Mouse (Mus musculus) kidney, postnatal 0 days (tissue): ENCODE results near the gene Kbtbd12. TPM values are rescaled to one million over a fixed set of nuclear protein-coding genes. Genes with fewer than 3 reads are reported as not detected.
A peak's percentile ranks its signal among the peaks of the same experiment; 100 is the strongest.

Experiments used
- ATAC-seq: fragments of 200-750 bp; cut with Nextera tagmentation; replicated peaks from 2 replicates; pipeline ENCODE4 v1.8.0; 2017; ENCODE audit warnings: low read depth, moderate number of reproducible peaks, moderate TSS enrichment, moderate library complexity; ENCODE audit not compliant: low FRiP score
- DNase-seq: peaks from one replicate; pipeline ENCODE4 v3.0.0-alpha.2; 2016; ENCODE audit warnings: low spot score
- H3K27ac ChIP-seq: fragments of 300-500 bp; sonication (generic); 2 replicates; pipeline ENCODE4 v1.5.1; 2014; ENCODE audit warnings: mild to moderate bottlenecking
- H3K27me3 ChIP-seq: fragments of 300-500 bp; sonication (generic); 2 replicates; pipeline ENCODE4 v1.6.1; 2014; ENCODE audit warnings: low read length, mixed read lengths; ENCODE audit not compliant: insufficient read depth
- H3K36me3 ChIP-seq: fragments of 300-500 bp; sonication (generic); 2 replicates; pipeline ENCODE4 v1.6.1; 2014; ENCODE audit warnings: low read length, mixed read lengths; ENCODE audit not compliant: insufficient read depth
- H3K4me1 ChIP-seq: fragments of 300-500 bp; sonication (generic); replicated peaks from 2 replicates; pipeline ENCODE4 v1.6.1; 2014; ENCODE audit warnings: antibody characterized with exemption, low read length, mixed read lengths; ENCODE audit not compliant: insufficient read depth
- H3K4me2 ChIP-seq: fragments of 300-500 bp; sonication (generic); 2 replicates; pipeline ENCODE4 v1.6.1; 2014; ENCODE audit warnings: mild to moderate bottlenecking, low read length, moderate library complexity, mixed read lengths
- H3K4me3 ChIP-seq: fragments of 300-500 bp; sonication (generic); replicated peaks from 2 replicates; pipeline ENCODE4 v1.5.1; 2014; ENCODE audit warnings: low read depth, low read length
- H3K9ac ChIP-seq: fragments of 300-500 bp; sonication (generic); 2 replicates; pipeline ENCODE4 v1.6.1; 2014; ENCODE audit warnings: low read depth, low read length
- H3K9me3 ChIP-seq: fragments of 300-500 bp; sonication (generic); replicated peaks from 2 replicates; pipeline ENCODE4 v1.6.1; 2016; ENCODE audit warnings: low read length, inconsistent platforms, mixed read lengths
- CTCF ChIP-seq: IDR thresholded peaks from 2 replicates; pipeline ENCODE4 v1.5.1; 2016; ENCODE audit warnings: antibody characterized with exemption, low read depth, mild to moderate bottlenecking, moderate library complexity
- WGBS: fragments of 180-500 bp; shearing (Covaris S2); extraction: QIAGEN DNeasy Blood & Tissue Kit; methylation state at CpG from one replicate; pipeline ENCODE4 v1.1.7; 2014; 5-methylcytosine and 5-hydroxymethylcytosine counted together
- polyA plus RNA-seq: library from polyadenylated mRNA; unstranded; fragments of >200 nt; fragmentation: Nextera tagmentation; extraction: Ambion mirVana; gene quantifications from 2 replicates; pipeline ENCODE4 v1.2.1, GENCODE M21; 2015

Kbtbd12 gene
- polyA plus RNA-seq, 1 experiment from 2014 or later = not detected

DNA sequence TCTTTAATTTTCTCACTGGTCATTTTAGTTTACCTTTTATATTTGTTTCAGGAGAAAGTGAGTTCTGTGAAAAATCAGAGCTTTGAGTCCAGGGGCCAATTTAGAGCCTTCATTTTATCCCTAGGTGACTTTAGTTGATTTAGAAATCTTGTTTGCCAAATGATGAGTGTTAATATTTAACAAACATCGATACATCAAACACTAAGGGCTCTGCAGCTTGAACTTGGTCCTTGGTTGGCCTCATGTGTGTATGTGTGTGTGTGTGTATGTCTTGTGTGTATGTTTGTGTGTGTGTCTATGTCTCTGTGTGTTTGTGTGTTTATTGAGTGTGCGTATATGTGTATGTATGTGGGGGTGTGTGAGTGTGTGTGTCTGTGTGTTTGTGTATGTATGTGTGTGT lies 7.9 kb downstream of the Kbtbd12 start:
- Histone ChIP-seq H3K4me3 (no peak overlapping the region), H3K36me3 (no peaks in the 10 kb centered on the region), H3K9me3 (no peaks in the 10 kb centered on the region), H3K27me3 (peaks cover 3% of the 10 kb centered on the region; the same call in 1 of the 2 replicates), H3K4me2 (no peak overlapping the region), H3K9ac (no peak overlapping the region), H3K4me1 (peaks cover 5% of the 10 kb centered on the region; the same call in 1 of the 2 replicates), H3K27ac (no peak overlapping the region)
- no peak for TF ChIP-seq CTCF
- ATAC-seq = no peak
- no peak for DNase-seq
- 79% methylated on average over 2 of the region's 2 CpGs for WGBS

- WGBS = 1% methylated on average over 51 of the region's 51 CpGs
- Histone ChIP-seq H3K4me3 (peak overlapping the region; percentile 39), H3K9ac (peak overlapping the region; percentile 59; the same call in 1 of the 2 replicates), H3K9me3 (no peaks in the 10 kb centered on the region), H3K27ac (peak overlapping the region; percentile 19; the same call in 1 of the 2 replicates), H3K4me1 (peaks cover 5% of the 10 kb centered on the region; the same call in 1 of the 2 replicates), H3K27me3 (peaks cover 3% of the 10 kb centered on the region; the same call in 1 of the 2 replicates), H3K36me3 (no peaks in the 10 kb centered on the region), H3K4me2 (peak overlapping the region; percentile 97)
- no peak for TF ChIP-seq CTCF
- DNase-seq (peak; percentile 51), ATAC-seq (peak; percentile 59; the same call in 1 of the 2 replicates)
Measured at GRCm38 (mm10) chr6:88627317-88627811, 10.4 kb downstream of the Kbtbd12 start.

GRCm38 (mm10) chr6:88626912-88627311 lies 10.8 kb downstream of the Kbtbd12 start:
- TF ChIP-seq CTCF = no peak
- Histone ChIP-seq H3K4me1 (peaks cover 5% of the 10 kb centered on the region; the same call in 1 of the 2 replicates), H3K36me3 (no peaks in the 10 kb centered on the region), H3K9ac (peak overlapping the region; percentile 59; the same call in 1 of the 2 replicates), H3K9me3 (no peaks in the 10 kb centered on the region), H3K27ac (peak overlapping the region; percentile 19; the same call in 1 of the 2 replicates), H3K27me3 (peaks cover 3% of the 10 kb centered on the region; the same call in 1 of the 2 replicates), H3K4me3 (peak overlapping the region; percentile 39), H3K4me2 (peak overlapping the region; percentile 97)
- ATAC-seq = no peak
- 8% methylated on average over 11 of the region's 11 CpGs for WGBS
- DNase-seq = no peak

GRCm38 (mm10) chr6:88626462-88626861 lies 11.3 kb downstream of the Kbtbd12 start:
- Histone ChIP-seq H3K4me2 (no peak overlapping the region; the same call in 1 of the 2 replicates), H3K27ac (no peak overlapping the region), H3K27me3 (peaks cover 3% of the 10 kb centered on the region; the same call in 1 of the 2 replicates), H3K4me3 (no peak overlapping the region), H3K4me1 (peaks cover 5% of the 10 kb centered on the region; the same call in 1 of the 2 replicates), H3K9me3 (no peaks in the 10 kb centered on the region), H3K36me3 (no peaks in the 10 kb centered on the region), H3K9ac (no peak overlapping the region)
- no peak for TF ChIP-seq CTCF
- DNase-seq (peak; percentile 10), ATAC-seq (no peak)
- WGBS = 15% methylated on average over 4 of the region's 4 CpGs

- Histone ChIP-seq H3K9me3 (no peaks in the 10 kb centered on the region), H3K36me3 (no peaks in the 10 kb centered on the region), H3K4me2 (no peak overlapping the region), H3K27me3 (0 out of 2 replicates have a peak, but pooled peaks cover under 1% of the 10 kb centered on the region), H3K27ac (no peak overlapping the region), H3K9ac (no peak overlapping the region), H3K4me3 (no peak overlapping the region), H3K4me1 (peaks cover under 1% of the 10 kb centered on the region; the same call in 1 of the 2 replicates)
- no peak for ATAC-seq
- 64% methylated on average over 4 of the region's 4 CpGs for WGBS
- DNase-seq = no peak
- no peak for TF ChIP-seq CTCF
Measured at GRCm38 (mm10) chr6:88621816-88622481, 15.8 kb downstream of the Kbtbd12 start.

GRCm38 (mm10) chr6:88619542-88619941 lies 18.2 kb downstream of the Kbtbd12 start:
- no peaks in the 10 kb centered on the region for H3K36me3 ChIP-seq
- no peaks in the 10 kb centered on the region for H3K27me3 ChIP-seq
- no peak for TF ChIP-seq CTCF
- no peaks in the 10 kb centered on the region for H3K4me1 ChIP-seq
- WGBS = 45% methylated on average over 5 of the region's 5 CpGs
- no peak for DNase-seq
- no peak overlapping the region for H3K9ac ChIP-seq
- no peak for ATAC-seq
- H3K4me3 ChIP-seq = no peak overlapping the region
- no peak overlapping the region for H3K4me2 ChIP-seq
- H3K9me3 ChIP-seq = no peaks in the 10 kb centered on the region
- no peak overlapping the region for H3K27ac ChIP-seq
